Mouse (Mus musculus) CD4-positive naive resting alpha-beta T cell, adult 76 days (primary cell): ENCODE data around the gene Gm8229. TPM values are rescaled to one million over a fixed set of nuclear protein-coding genes. Genes with fewer than 3 reads are reported as not detected.

Experiments used
- total RNA-seq: library from RNA; stranded (reverse); gene quantifications from one replicate; pipeline ENCODE4 v1.2.4, GENCODE M21; 2023

Gene Gm8229
- total RNA-seq = not detected

GRCm38 (mm10) chr14:44365057-44365456 is at the start of gene Gm8229:
Gm8229 (plus strand) TSS chr14:44365357.

GRCm38 (mm10) chr14:44338484-44338883 is 26.7 kb upstream of the Gm8229 start, which contains the start of gene Gm5930:
Gm5930 (minus strand) TSS chr14:44338584.

GRCm38 (mm10) chr14:44410588-44410987 is 45.4 kb downstream of the Gm8229 start, which contains the start of gene Gm3371:
Gm3371 (minus strand) TSS chr14:44410688.

Other genes starting within 250 kb of the Gm8229 start
- not detected for gene Gm3327, start 241.5 kb upstream of the Gm8229 start, total RNA-seq
- not detected for gene Gm8212, start 167.7 kb upstream of the Gm8229 start, total RNA-seq
- not detected for gene 4930503E14Rik, start 152.1 kb upstream of the Gm8229 start, total RNA-seq
- not detected for gene Gm8220, start 79.8 kb upstream of the Gm8229 start, total RNA-seq
- gene Gm5930, start 26.8 kb upstream of the Gm8229 start, total RNA-seq = not detected
- gene Gm3371, start 45.3 kb downstream of the Gm8229 start, total RNA-seq = not detected
- not detected for gene Gm8232, start 68.3 kb downstream of the Gm8229 start, total RNA-seq
- not detected for gene BC061237, start 127.1 kb downstream of the Gm8229 start, total RNA-seq
- not detected for gene Gm17093, start 152.9 kb downstream of the Gm8229 start, total RNA-seq
- not detected for gene Gm8247, start 217.8 kb downstream of the Gm8229 start, total RNA-seq